Mouse (Mus musculus): ENCODE measurements around the gene Ncor2. TPM values are rescaled to one million over a fixed set of nuclear protein-coding genes. Genes with fewer than 3 reads are reported as not detected.

Gene Ncor2
- polyA plus RNA-seq, 1 experiment from 2014 or later = 30.5 TPM

- H3K27me3 ChIP-seq = no peaks in the 10 kb centered on the region
- no peak overlapping the region for H3K9ac ChIP-seq
- H3K4me2 ChIP-seq = no peak overlapping the region
- H3K4me1 ChIP-seq = peaks cover 53% of the 10 kb centered on the region
- H3K36me3 ChIP-seq = peaks cover 35% of the 10 kb centered on the region
- H3K4me3 ChIP-seq = no peak overlapping the region
- H3K27ac ChIP-seq = 0 out of 2 replicates have a peak overlapping the region, but pooled peaks have one; percentile 15
- WGBS = 57% methylated on average over 10 of the region's 10 CpGs
- ATAC-seq (ENCODE audit: borderline replicate concordance, extremely low read depth, low FRiP score, low TSS enrichment) = no peak
- H3K9me3 ChIP-seq = no peaks in the 10 kb centered on the region
Observed at GRCm38 (mm10) chr5:125074571-125075171, 104.3 kb downstream of the Ncor2 start.

GRCm38 (mm10) chr5:125073896-125074295 is 105.1 kb downstream of the Ncor2 start:
- H3K9ac ChIP-seq = no peak overlapping the region
- WGBS = 86% methylated on average over 8 of the region's 8 CpGs
- H3K9me3 ChIP-seq = no peaks in the 10 kb centered on the region
- no peak overlapping the region for H3K4me3 ChIP-seq
- H3K27ac ChIP-seq = 0 out of 2 replicates have a peak overlapping the region, but pooled peaks have one; percentile 15
- H3K27me3 ChIP-seq = no peaks in the 10 kb centered on the region
- H3K4me1 ChIP-seq = peaks cover 60% of the 10 kb centered on the region
- no peak for ATAC-seq (ENCODE audit: borderline replicate concordance, extremely low read depth, low FRiP score, low TSS enrichment)
- H3K36me3 ChIP-seq = peaks cover 30% of the 10 kb centered on the region
- no peak overlapping the region for H3K4me2 ChIP-seq

GRCm38 (mm10) chr5:125073335-125073734 is 105.7 kb downstream of the Ncor2 start:
- Histone ChIP-seq H3K9me3 (no peaks in the 10 kb centered on the region), H3K4me2 (no peak overlapping the region), H3K27me3 (no peaks in the 10 kb centered on the region), H3K4me3 (no peak overlapping the region), H3K27ac (no peak overlapping the region; the same call in 1 of the 2 replicates), H3K9ac (no peak overlapping the region), H3K4me1 (peaks cover 65% of the 10 kb centered on the region), H3K36me3 (peaks cover 26% of the 10 kb centered on the region)
- no peak for ATAC-seq (ENCODE audit: borderline replicate concordance, extremely low read depth, low FRiP score, low TSS enrichment)
- 87% methylated on average over 4 of the region's 4 CpGs for WGBS

- peak; percentile 33; the same call in 1 of the 2 replicates for ATAC-seq (ENCODE audit: borderline replicate concordance, extremely low read depth, low FRiP score, low TSS enrichment)
- Histone ChIP-seq H3K27ac (peak overlapping the region; percentile 72), H3K9ac (no peak overlapping the region), H3K9me3 (no peaks in the 10 kb centered on the region), H3K4me3 (no peak overlapping the region), H3K4me2 (no peak overlapping the region), H3K27me3 (no peaks in the 10 kb centered on the region), H3K36me3 (peaks cover 25% of the 10 kb centered on the region), H3K4me1 (peaks cover 69% of the 10 kb centered on the region)
- 54% methylated on average over 7 of the region's 7 CpGs for WGBS
Observed at GRCm38 (mm10) chr5:125072425-125072824, 106.6 kb downstream of the Ncor2 start.

GRCm38 (mm10) chr5:125071919-125072318 is 107.1 kb downstream of the Ncor2 start:
- no peak overlapping the region for H3K9ac ChIP-seq
- 13% methylated on average over 4 of the region's 4 CpGs for WGBS

GRCm38 (mm10) chr5:125070399-125070798 is 108.6 kb downstream of the Ncor2 start:
- ATAC-seq (ENCODE audit: borderline replicate concordance, extremely low read depth, low FRiP score, low TSS enrichment) = no peak
- H3K9me3 ChIP-seq = no peaks in the 10 kb centered on the region
- H3K36me3 ChIP-seq = peaks cover 32% of the 10 kb centered on the region
- H3K4me2 ChIP-seq = peak overlapping the region; percentile 16; the same call in 1 of the 2 replicates
- peak overlapping the region; percentile 72 for H3K27ac ChIP-seq
- peaks cover 69% of the 10 kb centered on the region for H3K4me1 ChIP-seq
- no peaks in the 10 kb centered on the region for H3K27me3 ChIP-seq
- H3K9ac ChIP-seq = no peak overlapping the region
- H3K4me3 ChIP-seq = no peak overlapping the region
- WGBS = 46% methylated on average over 2 of the region's 2 CpGs

More at GRCm38 (mm10) chr5:125071919-125072318, 107.1 kb downstream of the Ncor2 start:
- Histone ChIP-seq H3K4me3 (no peak overlapping the region), H3K27me3 (no peaks in the 10 kb centered on the region), H3K27ac (peak overlapping the region; percentile 72), H3K9me3 (no peaks in the 10 kb centered on the region), H3K4me2 (no peak overlapping the region), H3K36me3 (peaks cover 22% of the 10 kb centered on the region), H3K4me1 (peaks cover 69% of the 10 kb centered on the region)
- ATAC-seq (ENCODE audit: borderline replicate concordance, extremely low read depth, low FRiP score, low TSS enrichment) = peak; percentile 43; the same call in 1 of the 2 replicates

- peak overlapping the region; percentile 72 for H3K27ac ChIP-seq
- H3K27me3 ChIP-seq = no peaks in the 10 kb centered on the region
- H3K36me3 ChIP-seq = peaks cover 37% of the 10 kb centered on the region
- no peak for ATAC-seq (ENCODE audit: borderline replicate concordance, extremely low read depth, low FRiP score, low TSS enrichment)
- H3K4me1 ChIP-seq = peaks cover 66% of the 10 kb centered on the region
- no peak overlapping the region for H3K4me2 ChIP-seq
- H3K9ac ChIP-seq = no peak overlapping the region
- no peaks in the 10 kb centered on the region for H3K9me3 ChIP-seq
- 58% methylated on average over 5 of the region's 5 CpGs for WGBS
- H3K4me3 ChIP-seq = no peak overlapping the region
Observed at GRCm38 (mm10) chr5:125069916-125070315, 109.1 kb downstream of the Ncor2 start.

- ATAC-seq (ENCODE audit: borderline replicate concordance, extremely low read depth, low FRiP score, low TSS enrichment) = no peak
- H3K4me2 ChIP-seq = no peak overlapping the region
- H3K27ac ChIP-seq = no peak overlapping the region
- H3K36me3 ChIP-seq = peaks cover 42% of the 10 kb centered on the region
- no peak overlapping the region for H3K9ac ChIP-seq
- no peak overlapping the region for H3K4me3 ChIP-seq
- no peaks in the 10 kb centered on the region for H3K27me3 ChIP-seq
- 67% methylated on average over 5 of the region's 5 CpGs for WGBS
- no peaks in the 10 kb centered on the region for H3K9me3 ChIP-seq
- peaks cover 61% of the 10 kb centered on the region for H3K4me1 ChIP-seq
Observed at GRCm38 (mm10) chr5:125069426-125069825, 109.6 kb downstream of the Ncor2 start.

- Histone ChIP-seq H3K4me2 (no peak overlapping the region), H3K9ac (no peak overlapping the region), H3K36me3 (peaks cover 47% of the 10 kb centered on the region), H3K9me3 (no peaks in the 10 kb centered on the region), H3K27me3 (no peaks in the 10 kb centered on the region), H3K4me3 (no peak overlapping the region), H3K4me1 (peaks cover 53% of the 10 kb centered on the region), H3K27ac (0 out of 2 replicates have a peak overlapping the region, but pooled peaks have one; percentile 33)
- no peak for ATAC-seq (ENCODE audit: borderline replicate concordance, extremely low read depth, low FRiP score, low TSS enrichment)
- 39% methylated on average over 16 of the region's 16 CpGs for WGBS
Observed at GRCm38 (mm10) chr5:125068371-125068951, 110.6 kb downstream of the Ncor2 start.

GRCm38 (mm10) chr5:125067673-125068072 is 111.3 kb downstream of the Ncor2 start:
- peaks cover 46% of the 10 kb centered on the region for H3K4me1 ChIP-seq
- H3K27ac ChIP-seq = no peak overlapping the region
- no peaks in the 10 kb centered on the region for H3K27me3 ChIP-seq
- H3K9ac ChIP-seq = no peak overlapping the region
- no peak overlapping the region for H3K4me2 ChIP-seq
- H3K4me3 ChIP-seq = no peak overlapping the region
- WGBS = 68% methylated on average over 14 of the region's 14 CpGs
- peaks cover 47% of the 10 kb centered on the region for H3K36me3 ChIP-seq
- H3K9me3 ChIP-seq = no peaks in the 10 kb centered on the region
- ATAC-seq (ENCODE audit: borderline replicate concordance, extremely low read depth, low FRiP score, low TSS enrichment) = no peak

GRCm38 (mm10) chr5:125066479-125067471 is 112.2 kb downstream of the Ncor2 start:
- H3K36me3 ChIP-seq = peaks cover 50% of the 10 kb centered on the region
- H3K9me3 ChIP-seq = no peaks in the 10 kb centered on the region
- no peak overlapping the region for H3K4me2 ChIP-seq
- no peak overlapping the region for H3K27ac ChIP-seq
- H3K9ac ChIP-seq = no peak overlapping the region
- H3K4me1 ChIP-seq = peaks cover 37% of the 10 kb centered on the region
- WGBS = 85% methylated on average over 13 of the region's 13 CpGs
- no peaks in the 10 kb centered on the region for H3K27me3 ChIP-seq
- no peak for ATAC-seq (ENCODE audit: borderline replicate concordance, extremely low read depth, low FRiP score, low TSS enrichment)
- no peak overlapping the region for H3K4me3 ChIP-seq

All from lung, embryonic 15.5 days (tissue).